In the genomic region with DNA sequence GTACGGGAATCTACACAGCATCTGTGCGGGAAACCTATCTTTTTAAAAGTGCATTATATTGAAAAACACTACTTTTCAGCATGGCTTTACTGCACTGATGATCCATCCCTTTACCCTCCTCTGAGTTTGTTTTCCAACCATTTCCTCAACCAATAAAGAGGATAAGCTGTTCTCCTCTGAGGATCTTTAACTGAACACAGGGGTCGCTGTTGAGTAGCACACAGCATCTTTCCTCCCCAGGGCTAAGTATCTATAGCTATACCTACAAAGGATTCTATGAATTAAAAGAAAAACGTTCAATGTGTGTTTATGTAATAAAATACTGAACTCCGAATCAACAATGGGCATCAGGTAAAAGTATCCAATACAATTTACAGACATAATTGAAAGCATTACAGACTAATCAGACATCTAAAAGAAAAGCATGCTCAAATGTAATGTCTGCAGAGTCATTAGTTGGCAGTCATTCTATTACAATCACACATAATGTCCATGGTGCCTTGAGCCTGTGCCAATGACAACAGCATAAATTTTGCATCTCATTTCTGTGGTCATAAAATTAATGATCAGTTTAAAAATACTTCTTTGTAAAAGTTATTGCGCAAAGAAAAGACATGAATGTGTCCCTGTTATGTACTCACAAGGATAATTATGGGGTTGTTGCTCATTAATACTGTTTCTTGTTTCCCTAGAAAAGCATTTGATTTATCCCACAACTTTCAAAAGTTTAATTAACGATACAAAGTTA, we compare ENCODE assay signal across 9 mouse cellular contexts. TPM values are rescaled to one million over a fixed set of nuclear protein-coding genes. Genes with fewer than 3 reads are reported as not detected.
DNase-seq lines count a peak whose midpoint lies in the region; TF ChIP-seq lines count a peak whose summit lies in the region.
"Had no signal": no experiment of that assay in that cellular context is flagged by ENCODE, and none has a peak within 500 bp of the region (broad histone marks: within the 10 kb centered on the region; RNA-seq: fewer than 3 reads in every experiment).

No protein-coding gene starts in this region.

- TF ChIP-seq CTCF in heart, adult 2 months (IDR thresholded peaks at IDR 0.05): peak; percentile 67

- no peaks in the 10 kb centered on the region for H3K4me1 ChIP-seq in heart, adult 2 months (ENCODE audit: control insufficient read depth, insufficient read depth, low read length)
- H3K4me1 ChIP-seq: midbrain, embryonic 15.5 days had no signal

- TF ChIP-seq EP300 in heart, adult 2 months (IDR thresholded peaks at IDR 0.05; ENCODE audit: insufficient read depth, low read depth, low read length): no peak

- H3K4me3 ChIP-seq in heart, adult 2 months: no peak overlapping the region
- H3K4me3 ChIP-seq: midbrain, embryonic 15.5 days had no signal

- WGBS in heart, adult 2 months: 62% methylated on average over 7 of the region's 7 CpGs

- H3K9ac ChIP-seq in heart, adult 2 months (ENCODE audit: low read depth, low read length): no peak overlapping the region
- H3K9ac ChIP-seq: midbrain, embryonic 15.5 days had no signal

- no peaks in the 10 kb centered on the region for H3K36me3 ChIP-seq in heart, adult 2 months (ENCODE audit: control insufficient read depth, insufficient read depth, low read length)
- H3K36me3 ChIP-seq: midbrain, embryonic 15.5 days had no signal

- intact Hi-C loops in heart, adult 2 months (cut with DNase I): no loop called here

- TF ChIP-seq POLR2A in heart, adult 2 months (IDR thresholded peaks at IDR 0.05; ENCODE audit: insufficient read depth, low read depth, low read length): no peak

- no peaks in the 10 kb centered on the region for H3K79me2 ChIP-seq in heart, adult 2 months (replicated peaks; ENCODE audit: control insufficient read depth, insufficient read depth, low read length)

- H3K27ac ChIP-seq in heart, adult 2 months: no peak overlapping the region
- H3K27ac ChIP-seq: midbrain, embryonic 15.5 days had no signal

- no peak for DNase-seq in heart, adult 2 months
- no peak for DNase-seq in heart, adult 11 months
- peak; percentile 8 for DNase-seq in thymus, postnatal 0 days (ENCODE audit: low spot score)
- no peak for DNase-seq in thymus, postnatal 36 days
- peak; percentile 54 for DNase-seq in kidney, postnatal 10 days
- DNase-seq in thymus, postnatal 4 days: peak; percentile 35
- no peak for DNase-seq in cerebellum, adult 18-20 months
- DNase-seq in frontal cortex, postnatal 14 days (ENCODE audit: low spot score in 2 of 2): no peak

- H3K27me3 ChIP-seq in heart, adult 2 months (ENCODE audit: control insufficient read depth, insufficient read depth, low read length): peaks cover 3% of the 10 kb centered on the region

RNA-seq across cellular contexts. Expression of gene Skap2, which starts 13.8 kb away (rescaled TPM):
- total RNA-seq in heart, adult 2 months (2021): 1 to 10 TPM; 8.6 to 8.9 TPM
- polyA plus RNA-seq in heart, adult 2 months (2012; rRNA removed): 5.0 and 6.7 TPM in 2 replicates
- polyA plus RNA-seq in thymus, postnatal 0 days (2015; fragmentation: Nextera tagmentation; extraction: Ambion mirVana): 24.2 and 24.6 TPM in 2 replicates

Comparison
In these comparisons a context has a peak if more than half of its experiments do, and no peak if none do; other contexts are left out.
1. DNase-seq: peak in thymus, postnatal 0 days (single experiment), kidney, postnatal 10 days (single experiment) and thymus, postnatal 4 days (single experiment); none in heart, adult 2 months (0 of 2), heart, adult 11 months (single experiment), thymus, postnatal 36 days (0 of 2), cerebellum, adult 18-20 months (0 of 2) and frontal cortex, postnatal 14 days (0 of 2).